Mouse (Mus musculus): Measurements from ENCODE around the gene Pcsk4. TPM values are rescaled to one million over a fixed set of nuclear protein-coding genes. Genes with fewer than 3 reads are reported as not detected.

Pcsk4 gene
- polyA plus RNA-seq, 3 experiments from 2014 or later = 2.2 to 10.8 (median 9.5) TPM

Other genes with a start within 250 kb of the Pcsk4 start
- gene Sbno2, start 223.9 kb downstream of the Pcsk4 start, polyA plus RNA-seq (2017; shearing (Covaris generic)) = 10 to 100 TPM; 30.4 to 39.1 (median 32.6) TPM
- gene Stk11, start 213.7 kb downstream of the Pcsk4 start, polyA plus RNA-seq (2017; shearing (Covaris generic)) = 10 to 100 TPM; 23.5 to 30.3 (median 25.5) TPM
- 100 to 1,000 TPM; 297 to 357 (median 299) TPM for gene Atp5d, start 190.9 kb downstream of the Pcsk4 start, polyA plus RNA-seq (2017; shearing (Covaris generic))
- gene Cbarp, start 188.7 kb downstream of the Pcsk4 start, polyA plus RNA-seq (2017; shearing (Covaris generic)) = 1 to 10 TPM in 2 of 3 experiments, under 1 TPM in 1; 0.60 to 2.3 (median 1.3) TPM
- 1 to 10 TPM; 7.3 to 9.3 (median 7.5) TPM for gene Midn, start 181.2 kb downstream of the Pcsk4 start, polyA plus RNA-seq (2017; shearing (Covaris generic))
- 100 to 1,000 TPM in 2 of 3 experiments, 10 to 100 TPM in 1; 84.2 to 255 (median 213) TPM for gene Cirbp, start 163.5 kb downstream of the Pcsk4 start, polyA plus RNA-seq (2017; shearing (Covaris generic))
- gene 1600002K03Rik, start 156.6 kb downstream of the Pcsk4 start, polyA plus RNA-seq (2017; shearing (Covaris generic)) = 10 to 100 TPM; 17.9 to 28.4 (median 20.5) TPM
- gene Efna2, start 150.0 kb downstream of the Pcsk4 start, polyA plus RNA-seq (2017; shearing (Covaris generic)) = not detected
- gene Mum1, start 103.1 kb downstream of the Pcsk4 start, polyA plus RNA-seq (2017; shearing (Covaris generic)) = 10 to 100 TPM; 57.7 to 85.1 (median 67.4) TPM
- gene Ndufs7, start 80.4 kb downstream of the Pcsk4 start, polyA plus RNA-seq (2017; shearing (Covaris generic)) = 100 to 1,000 TPM; 183 to 267 (median 228) TPM
- gene Gamt, start 68.5 kb downstream of the Pcsk4 start, polyA plus RNA-seq (2017; shearing (Covaris generic)) = 1 to 10 TPM in 1 of 3 experiments, under 1 TPM in 2; 0.67 to 1.7 (median 0.75) TPM
- gene Dazap1, start 68.0 kb downstream of the Pcsk4 start, polyA plus RNA-seq (2017; shearing (Covaris generic)) = 10 to 100 TPM; 12.3 to 14.4 (median 14.0) TPM
- 1,000 to 10,000 TPM in 2 of 3 experiments, 100 to 1,000 TPM in 1; 970 to 1,806 (median 1,658) TPM for gene Rps15, start 37.0 kb downstream of the Pcsk4 start, polyA plus RNA-seq (2017; shearing (Covaris generic))
- gene Apc2, start 33.5 kb downstream of the Pcsk4 start, polyA plus RNA-seq (2017; shearing (Covaris generic)) = under 1 TPM; 0.04 to 0.35 (median 0.05) TPM
- 10 to 100 TPM; 38.1 to 52.1 (median 41.8) TPM for gene 2310011J03Rik, start 9.0 kb downstream of the Pcsk4 start, polyA plus RNA-seq (2017; shearing (Covaris generic))
- gene Reep6, start 455 bp upstream of the Pcsk4 start, polyA plus RNA-seq (2017; shearing (Covaris generic)) = not detected
- not detected for gene Adamtsl5, start 18.9 kb upstream of the Pcsk4 start, polyA plus RNA-seq (2017; shearing (Covaris generic))
- not detected for gene Plk5, start 27.0 kb upstream of the Pcsk4 start, polyA plus RNA-seq (2017; shearing (Covaris generic))
- 1 to 10 TPM in 1 of 3 experiments, under 1 TPM in 2; 0.79 to 1.3 (median 0.79) TPM for gene Mex3d, start 58.2 kb upstream of the Pcsk4 start, polyA plus RNA-seq (2017; shearing (Covaris generic))
- gene Mbd3, start 70.1 kb upstream of the Pcsk4 start, polyA plus RNA-seq (2017; shearing (Covaris generic)) = 10 to 100 TPM; 19.2 to 30.4 (median 25.9) TPM
- 100 to 1,000 TPM; 289 to 335 (median 330) TPM for gene Uqcr11, start 77.3 kb upstream of the Pcsk4 start, polyA plus RNA-seq (2017; shearing (Covaris generic))
- gene Tcf3, start 104.1 kb upstream of the Pcsk4 start, polyA plus RNA-seq (2017; shearing (Covaris generic)) = 1 to 10 TPM; 6.7 to 8.2 (median 7.9) TPM
- not detected for gene Onecut3, start 165.3 kb upstream of the Pcsk4 start, polyA plus RNA-seq (2017; shearing (Covaris generic))
- not detected for gene Atp8b3, start 209.6 kb upstream of the Pcsk4 start, polyA plus RNA-seq (2017; shearing (Covaris generic))
- gene Rexo1, start 232.1 kb upstream of the Pcsk4 start, polyA plus RNA-seq (2017; shearing (Covaris generic)) = 10 to 100 TPM; 11.3 to 18.6 (median 14.9) TPM
- 1 to 10 TPM; 6.3 to 7.1 (median 6.8) TPM for gene Klf16, start 247.8 kb upstream of the Pcsk4 start, polyA plus RNA-seq (2017; shearing (Covaris generic))

Measured in inflammation-experienced regulatory T-cells, adult 6 months (primary cell).